11 mouse cellular contexts compared by ENCODE assay signal in genomic region chr15:10661961-10662606, GRCm38 (mm10). TPM values are rescaled to one million over a fixed set of nuclear protein-coding genes. Genes with fewer than 3 reads are reported as not detected.
A peak's percentile ranks its signal among the peaks of the same experiment; 100 is the strongest.
DNase-seq lines count a peak whose midpoint lies in the region; ATAC-seq and TF ChIP-seq lines count a peak whose summit lies in the region.
"Had no signal": no experiment of that assay in that cellular context is flagged by ENCODE, and none has a peak within 500 bp of the region (broad histone marks: within the 10 kb centered on the region; RNA-seq: fewer than 3 reads in every experiment).

No protein-coding gene starts in this region.

- peaks cover 27% of the 10 kb centered on the region for H3K4me1 ChIP-seq in kidney, postnatal 0 days (replicated peaks; ENCODE audit: insufficient read depth, low read length)
- no peaks in the 10 kb centered on the region for H3K4me1 ChIP-seq in forebrain, embryonic 15.5 days
- no peaks in the 10 kb centered on the region for H3K4me1 ChIP-seq in midbrain, postnatal 0 days (ENCODE audit: insufficient read depth, low read length)

- no peaks in the 10 kb centered on the region for H3K27me3 ChIP-seq in kidney, postnatal 0 days (ENCODE audit: insufficient read depth, low read length)
- no peaks in the 10 kb centered on the region for H3K27me3 ChIP-seq in Patski
- no peaks in the 10 kb centered on the region for H3K27me3 ChIP-seq in forebrain, embryonic 15.5 days
- H3K27me3 ChIP-seq in midbrain, postnatal 0 days (ENCODE audit: insufficient read depth, low read length) = no peaks in the 10 kb centered on the region
- H3K27me3 ChIP-seq: midbrain, embryonic 12.5 days had no signal

- no peak overlapping the region for H3K4me3 ChIP-seq in kidney, postnatal 0 days (replicated peaks; ENCODE audit: low read depth, low read length)
- H3K4me3 ChIP-seq in forebrain, embryonic 15.5 days = no peak overlapping the region
- H3K4me3 ChIP-seq in midbrain, postnatal 0 days (ENCODE audit: low read depth, low read length) = no peak overlapping the region
- H3K4me3 ChIP-seq: midbrain, embryonic 12.5 days had no signal

- no peaks in the 10 kb centered on the region for H3K9me3 ChIP-seq in kidney, postnatal 0 days (replicated peaks; ENCODE audit: low read length)
- H3K9me3 ChIP-seq in forebrain, embryonic 15.5 days = no peaks in the 10 kb centered on the region
- H3K9me3 ChIP-seq in midbrain, postnatal 0 days (ENCODE audit: low read length) = no peaks in the 10 kb centered on the region
- H3K9me3 ChIP-seq: midbrain, embryonic 12.5 days had no signal

- 20% methylated on average over 3 of the region's 3 CpGs for WGBS in kidney, postnatal 0 days
- WGBS in forebrain, embryonic 15.5 days = 31% methylated on average over 3 of the region's 3 CpGs
- whole genome bisulfite sequencing in midbrain, postnatal 0 days = 51% methylated on average over 3 of the region's 3 CpGs

- TF ChIP-seq CTCF in kidney, postnatal 0 days (IDR thresholded peaks at IDR 0.05; ENCODE audit: low read depth) = no peak
- TF ChIP-seq CTCF in Patski (IDR thresholded peaks at IDR 0.05) = no peak
- no peak for TF ChIP-seq CTCF in midbrain, postnatal 0 days (IDR thresholded peaks at IDR 0.05)

- peak overlapping the region; percentile 81 for H3K27ac ChIP-seq in kidney, postnatal 0 days
- peak overlapping the region; percentile 25; the same call in 1 of the 2 replicates for H3K27ac ChIP-seq in forebrain, embryonic 15.5 days (replicated peaks)
- H3K27ac ChIP-seq in midbrain, postnatal 0 days (ENCODE audit: low read depth, low read length) = no peak overlapping the region
- H3K27ac ChIP-seq: midbrain, embryonic 12.5 days had no signal

- no peak overlapping the region for H3K4me2 ChIP-seq in kidney, postnatal 0 days (ENCODE audit: low read length)
- H3K4me2 ChIP-seq in forebrain, embryonic 15.5 days (replicated peaks) = no peak overlapping the region
- H3K4me2 ChIP-seq in midbrain, postnatal 0 days (ENCODE audit: low read depth, low read length, poor library complexity, severe bottlenecking) = no peak overlapping the region
- H3K4me2 ChIP-seq: midbrain, embryonic 12.5 days had no signal

- DNase-seq in kidney, postnatal 0 days (ENCODE audit: low spot score) = peak; percentile 78
- DNase-seq in kidney, postnatal 14 days = no peak
- DNase-seq in Patski (ENCODE audit: low read depth, low spot score) (peak; percentile 22), MN1 (ENCODE audit: low spot score) (no peak)
- peak; percentile 2 to 18 for DNase-seq in thymus, adult 18-20 months
- no peak for DNase-seq in midbrain, postnatal 0 days (ENCODE audit: low spot score)
- DNase-seq in lung, postnatal 10 days = no peak
- DNase-seq: cerebellum, adult 9-11 months; kidney, adult 9 months had no signal

- in situ Hi-C loops in Patski (cut with MboI; ENCODE audit: low pct_unique_long_range_greater_than_20kb) = no loop called here

- CTCF ChIA-PET in Patski (lab: Charles Lee) = interaction anchor here (0.9 to 1.4 kb wide), 7 partner anchors 9 to 53 kb away, joined by 3 to 5 read pairs (median 3); partner anchors contain the start of gene Rai14

- POLR2A ChIA-PET in Patski (lab: Charles Lee) = interaction anchor here (0.6 to 0.7 kb wide), 3 partner anchors 15 to 52 kb away, joined by 3 to 4 read pairs (median 3); partner anchors contain the start of gene Rai14

- ATAC-seq in kidney, postnatal 0 days (replicated peaks; ENCODE audit: low FRiP score, low read depth) = peak; percentile 79
- peak; percentile 58 for ATAC-seq in Patski
- ATAC-seq in forebrain, embryonic 15.5 days (replicated peaks) = peak; percentile 69
- no peak for ATAC-seq in midbrain, postnatal 0 days (ENCODE audit: low FRiP score)

- H3K36me3 ChIP-seq in kidney, postnatal 0 days (ENCODE audit: insufficient read depth, low read length) = 0 out of 2 replicates have a peak, but pooled peaks cover 3% of the 10 kb centered on the region
- no peaks in the 10 kb centered on the region for H3K36me3 ChIP-seq in forebrain, embryonic 15.5 days
- no peaks in the 10 kb centered on the region for H3K36me3 ChIP-seq in midbrain, postnatal 0 days (ENCODE audit: insufficient read depth, low read length)
- H3K36me3 ChIP-seq: midbrain, embryonic 12.5 days had no signal

- H3K9ac ChIP-seq in kidney, postnatal 0 days (ENCODE audit: low read depth, low read length) = no peak overlapping the region
- H3K9ac ChIP-seq in forebrain, embryonic 15.5 days (replicated peaks) = no peak overlapping the region
- H3K9ac ChIP-seq in midbrain, postnatal 0 days (replicated peaks; ENCODE audit: low read length, poor library complexity, severe bottlenecking) = no peak overlapping the region
- H3K9ac ChIP-seq: midbrain, embryonic 12.5 days had no signal

RNA-seq across cellular contexts. Expression of gene Rai14, which starts 52.3 kb away (rescaled TPM):
- polyA plus RNA-seq in kidney, postnatal 0 days (2015; fragmentation: Nextera tagmentation; extraction: Ambion mirVana) = 38.5 and 42.4 TPM in 2 replicates
- polyA plus RNA-seq in Patski (2021) = 55.3 TPM
- 37.4 and 38.2 TPM in 2 replicates for polyA plus RNA-seq in forebrain, embryonic 15.5 days (2015; fragmentation: Nextera tagmentation; extraction: Ambion mirVana)
- 9.0 TPM in 2 replicates for total RNA-seq in midbrain, postnatal 0 days (2014; rRNA removed)
- 2.7 and 4.3 TPM in 2 replicates for polyA plus RNA-seq in midbrain, postnatal 0 days (2015; fragmentation: Nextera tagmentation; extraction: Ambion mirVana)

Comparison
In these comparisons a context has a peak if more than half of its experiments do, and no peak if none do; other contexts are left out.
1. DNase-seq: peak in kidney, postnatal 0 days (single experiment), Patski (single experiment) and thymus, adult 18-20 months (2 of 2); none in kidney, postnatal 14 days (single experiment), midbrain, postnatal 0 days (single experiment), lung, postnatal 10 days (single experiment) and MN1 (single experiment).